Mouse (Mus musculus): ENCODE measurements at regions not wholly inside any gene's neighbourhood (a gene's known extent, or its start where the extent isn't known, plus 50 kb on each side); places are given as distances from the start of the nearest gene placed in this dataset.

GRCm38 (mm10) chr2:118039819-118040206, 71.9 kb upstream of the Thbs1 start:
- Histone ChIP-seq H3K36me3 (ENCODE audit: control insufficient read depth, insufficient read depth, low read length) (no peaks in the 10 kb centered on the region), H3K4me3 (ENCODE audit: low read depth, low read length) (no peak overlapping the region), H3K27me3 (ENCODE audit: control insufficient read depth, insufficient read depth, low read length) (no peaks in the 10 kb centered on the region), H3K4me1 (ENCODE audit: control insufficient read depth, insufficient read depth, low read length) (no peaks in the 10 kb centered on the region), H3K9ac (ENCODE audit: low read length) (no peak overlapping the region), H3K4me2 (ENCODE audit: low read depth) (no peak overlapping the region), H3K27ac (ENCODE audit: low read depth, low read length) (no peak overlapping the region), H3K9me3 (ENCODE audit: control insufficient read depth, low read length) (no peaks in the 10 kb centered on the region)
- DNase-seq (ENCODE audit: low spot score), result no peak
- WGBS, result 73% methylated on average over 4 of the region's 4 CpGs
- ATAC-seq (ENCODE audit: insufficient read depth, low FRiP score, low TSS enrichment), result no peak

GRCm38 (mm10) chr2:118042380-118043055, 69.2 kb upstream of the Thbs1 start:
- Histone ChIP-seq H3K27me3 (ENCODE audit: control insufficient read depth, insufficient read depth, low read length) (no peaks in the 10 kb centered on the region), H3K4me1 (ENCODE audit: control insufficient read depth, insufficient read depth, low read length) (no peaks in the 10 kb centered on the region), H3K4me3 (ENCODE audit: low read depth, low read length) (no peak overlapping the region), H3K9me3 (ENCODE audit: control insufficient read depth, low read length) (no peaks in the 10 kb centered on the region), H3K4me2 (ENCODE audit: low read depth) (no peak overlapping the region), H3K9ac (ENCODE audit: low read length) (no peak overlapping the region), H3K27ac (ENCODE audit: low read depth, low read length) (no peak overlapping the region), H3K36me3 (ENCODE audit: control insufficient read depth, insufficient read depth, low read length) (no peaks in the 10 kb centered on the region)
- no peak for ATAC-seq (ENCODE audit: insufficient read depth, low FRiP score, low TSS enrichment)
- 87% methylated on average over 5 of the region's 5 CpGs for WGBS
- DNase-seq (ENCODE audit: low spot score), result no peak

- Histone ChIP-seq H3K4me3 (ENCODE audit: low read depth, low read length) (no peak overlapping the region), H3K36me3 (ENCODE audit: control insufficient read depth, insufficient read depth, low read length) (no peaks in the 10 kb centered on the region), H3K4me1 (ENCODE audit: control insufficient read depth, insufficient read depth, low read length) (no peaks in the 10 kb centered on the region), H3K9ac (ENCODE audit: low read length) (no peak overlapping the region), H3K27ac (ENCODE audit: low read depth, low read length) (no peak overlapping the region), H3K4me2 (ENCODE audit: low read depth) (no peak overlapping the region), H3K27me3 (ENCODE audit: control insufficient read depth, insufficient read depth, low read length) (no peaks in the 10 kb centered on the region), H3K9me3 (ENCODE audit: control insufficient read depth, low read length) (no peaks in the 10 kb centered on the region)
- WGBS, result 89% methylated on average over 1 of the region's 1 CpGs
- ATAC-seq (ENCODE audit: insufficient read depth, low FRiP score, low TSS enrichment) (no peak), DNase-seq (ENCODE audit: low spot score) (no peak)
Measured at GRCm38 (mm10) chr2:118044666-118045065, 67.0 kb upstream of the Thbs1 start.

- ATAC-seq (ENCODE audit: insufficient read depth, low FRiP score, low TSS enrichment), result no peak
- H3K4me3 ChIP-seq (ENCODE audit: low read depth, low read length), result no peak overlapping the region
- 90% methylated on average over 2 of the region's 2 CpGs for WGBS
Measured at GRCm38 (mm10) chr2:118050326-118050725, 61.4 kb upstream of the Thbs1 start.

GRCm38 (mm10) chr2:118051610-118052009, 60.1 kb upstream of the Thbs1 start:
- Histone ChIP-seq H3K4me1 (ENCODE audit: control insufficient read depth, insufficient read depth, low read length) (no peaks in the 10 kb centered on the region), H3K4me2 (ENCODE audit: low read depth) (no peak overlapping the region), H3K36me3 (ENCODE audit: control insufficient read depth, insufficient read depth, low read length) (no peaks in the 10 kb centered on the region), H3K27me3 (ENCODE audit: control insufficient read depth, insufficient read depth, low read length) (no peaks in the 10 kb centered on the region), H3K27ac (ENCODE audit: low read depth, low read length) (no peak overlapping the region), H3K9ac (ENCODE audit: low read length) (no peak overlapping the region), H3K9me3 (ENCODE audit: control insufficient read depth, low read length) (no peaks in the 10 kb centered on the region), H3K4me3 (ENCODE audit: low read depth, low read length) (no peak overlapping the region)
- 94% methylated on average over 3 of the region's 3 CpGs for WGBS
- no peak for DNase-seq (ENCODE audit: low spot score)
- ATAC-seq (ENCODE audit: insufficient read depth, low FRiP score, low TSS enrichment), result no peak

More at GRCm38 (mm10) chr2:118050326-118050725, 61.4 kb upstream of the Thbs1 start:
- no peak for DNase-seq (ENCODE audit: low spot score)
- Histone ChIP-seq H3K36me3 (ENCODE audit: control insufficient read depth, insufficient read depth, low read length) (no peaks in the 10 kb centered on the region), H3K4me1 (ENCODE audit: control insufficient read depth, insufficient read depth, low read length) (no peaks in the 10 kb centered on the region), H3K9ac (ENCODE audit: low read length) (no peak overlapping the region), H3K27ac (ENCODE audit: low read depth, low read length) (no peak overlapping the region), H3K4me2 (ENCODE audit: low read depth) (no peak overlapping the region), H3K27me3 (ENCODE audit: control insufficient read depth, insufficient read depth, low read length) (no peaks in the 10 kb centered on the region), H3K9me3 (ENCODE audit: control insufficient read depth, low read length) (no peaks in the 10 kb centered on the region)

GRCm38 (mm10) chr2:118053512-118053911, 58.2 kb upstream of the Thbs1 start:
- WGBS, result 90% methylated on average over 4 of the region's 4 CpGs
- ATAC-seq (ENCODE audit: insufficient read depth, low FRiP score, low TSS enrichment) (no peak), DNase-seq (ENCODE audit: low spot score) (no peak)

GRCm38 (mm10) chr2:118058654-118059395, 52.9 kb upstream of the Thbs1 start:
- ATAC-seq (ENCODE audit: insufficient read depth, low FRiP score, low TSS enrichment) (no peak), DNase-seq (ENCODE audit: low spot score) (no peak)
- Histone ChIP-seq H3K9me3 (ENCODE audit: control insufficient read depth, low read length) (no peaks in the 10 kb centered on the region), H3K27ac (ENCODE audit: low read depth, low read length) (no peak overlapping the region), H3K4me3 (ENCODE audit: low read depth, low read length) (no peak overlapping the region), H3K4me1 (ENCODE audit: control insufficient read depth, insufficient read depth, low read length) (no peaks in the 10 kb centered on the region), H3K36me3 (ENCODE audit: control insufficient read depth, insufficient read depth, low read length) (no peaks in the 10 kb centered on the region), H3K27me3 (ENCODE audit: control insufficient read depth, insufficient read depth, low read length) (no peaks in the 10 kb centered on the region), H3K9ac (ENCODE audit: low read length) (no peak overlapping the region), H3K4me2 (ENCODE audit: low read depth) (no peak overlapping the region)
- 85% methylated on average over 6 of the region's 6 CpGs for WGBS

More at GRCm38 (mm10) chr2:118053512-118053911, 58.2 kb upstream of the Thbs1 start:
- no peaks in the 10 kb centered on the region for H3K4me1 ChIP-seq (ENCODE audit: control insufficient read depth, insufficient read depth, low read length)
- no peak overlapping the region for H3K4me2 ChIP-seq (ENCODE audit: low read depth)
- no peak overlapping the region for H3K27ac ChIP-seq (ENCODE audit: low read depth, low read length)
- H3K9me3 ChIP-seq (ENCODE audit: control insufficient read depth, low read length), result no peaks in the 10 kb centered on the region
- no peak overlapping the region for H3K9ac ChIP-seq (ENCODE audit: low read length)
- H3K36me3 ChIP-seq (ENCODE audit: control insufficient read depth, insufficient read depth, low read length), result no peaks in the 10 kb centered on the region
- no peaks in the 10 kb centered on the region for H3K27me3 ChIP-seq (ENCODE audit: control insufficient read depth, insufficient read depth, low read length)
- H3K4me3 ChIP-seq (ENCODE audit: low read depth, low read length), result no peak overlapping the region

GRCm38 (mm10) chr2:118061291-118061690, 50.4 kb upstream of the Thbs1 start:
- Histone ChIP-seq H3K27ac (ENCODE audit: low read depth, low read length) (no peak overlapping the region), H3K9ac (ENCODE audit: low read length) (no peak overlapping the region), H3K27me3 (ENCODE audit: control insufficient read depth, insufficient read depth, low read length) (no peaks in the 10 kb centered on the region), H3K36me3 (ENCODE audit: control insufficient read depth, insufficient read depth, low read length) (no peaks in the 10 kb centered on the region), H3K4me1 (ENCODE audit: control insufficient read depth, insufficient read depth, low read length) (no peaks in the 10 kb centered on the region), H3K4me2 (ENCODE audit: low read depth) (no peak overlapping the region), H3K9me3 (ENCODE audit: control insufficient read depth, low read length) (no peaks in the 10 kb centered on the region), H3K4me3 (ENCODE audit: low read depth, low read length) (no peak overlapping the region)
- ATAC-seq (ENCODE audit: insufficient read depth, low FRiP score, low TSS enrichment), result no peak
- 90% methylated on average over 5 of the region's 5 CpGs for WGBS
- no peak for DNase-seq (ENCODE audit: low spot score)
